Mouse (Mus musculus): ENCODE data around the gene Btf3. TPM values are rescaled to one million over a fixed set of nuclear protein-coding genes. Genes with fewer than 3 reads are reported as not detected.

The Btf3 gene
- 767 TPM for polyA plus RNA-seq (2014; fragmentation: Illumina TruSeq; extraction: RNeasy Lipid Tissue Mini Kit (QIAGEN cat#74804); ENCODE audit: low replicate concordance)

GRCm38 (mm10) chr13:98316480-98317245 lies at the start of gene Btf3:
Btf3 (minus strand) TSS chr13:98317006.

DNA sequence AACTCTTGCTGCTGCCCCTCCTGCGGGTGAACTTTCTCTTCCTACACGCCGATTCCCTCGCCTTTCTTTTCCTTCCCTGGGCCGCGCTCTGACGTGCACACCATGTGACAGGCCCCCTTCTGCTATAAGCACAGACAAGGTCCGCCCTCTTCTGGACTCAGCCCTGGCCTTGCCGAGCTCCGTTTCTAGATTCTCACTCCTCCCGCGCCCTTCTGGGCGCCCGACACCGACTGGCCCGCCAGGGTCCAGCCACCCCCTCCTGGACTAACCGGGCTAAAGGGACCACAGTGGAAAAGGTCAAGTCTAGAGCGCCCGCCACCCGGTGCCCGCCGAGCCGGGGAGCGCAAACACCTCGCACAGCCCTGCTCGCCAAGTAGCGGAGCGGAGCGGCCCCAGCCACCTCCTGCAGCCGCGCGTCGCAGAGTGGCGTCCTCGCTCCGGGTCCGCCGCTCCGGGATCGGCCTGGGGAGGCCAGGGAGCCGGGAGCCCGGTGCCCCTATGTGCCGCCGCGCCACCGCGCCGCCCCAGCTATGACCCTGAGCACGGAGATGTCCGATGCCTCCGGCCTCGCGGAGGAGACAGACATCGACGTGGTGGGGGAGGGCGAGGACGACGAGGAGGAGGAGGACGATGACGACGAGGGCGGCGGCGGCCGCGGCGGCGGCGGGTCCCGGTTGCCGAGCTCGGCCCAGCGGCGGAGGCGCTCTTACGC lies 37.4 kb upstream of the Btf3 start, which contains the start of gene Foxd1:
Gene Foxd1 (plus strand): TSS at position 153 of the 712 bp plus-strand sequence.

DNA sequence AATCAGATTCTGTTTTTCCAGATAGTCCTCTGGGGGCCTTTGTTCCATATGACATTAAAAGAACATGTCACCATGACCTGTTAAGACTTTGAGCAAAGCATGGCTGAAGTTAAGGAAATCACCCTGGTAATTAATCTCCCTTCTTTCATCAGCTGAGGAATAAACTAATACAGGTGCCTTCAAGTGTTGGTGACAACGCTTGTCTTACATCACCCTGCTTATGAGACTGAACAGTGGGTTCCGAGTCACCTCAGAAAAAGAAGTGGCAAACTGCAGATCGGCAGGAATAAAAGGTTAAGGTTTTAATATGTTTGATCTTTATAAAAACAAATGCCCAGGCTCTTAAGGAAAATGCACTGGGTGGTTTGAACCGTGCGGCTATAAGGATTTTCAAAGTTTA lies 37.1 kb downstream of the Btf3 start, which contains the start of gene Gm21976:
Gene Gm21976 (plus strand): TSS at position 202 of the 400 bp plus-strand sequence.

DNA sequence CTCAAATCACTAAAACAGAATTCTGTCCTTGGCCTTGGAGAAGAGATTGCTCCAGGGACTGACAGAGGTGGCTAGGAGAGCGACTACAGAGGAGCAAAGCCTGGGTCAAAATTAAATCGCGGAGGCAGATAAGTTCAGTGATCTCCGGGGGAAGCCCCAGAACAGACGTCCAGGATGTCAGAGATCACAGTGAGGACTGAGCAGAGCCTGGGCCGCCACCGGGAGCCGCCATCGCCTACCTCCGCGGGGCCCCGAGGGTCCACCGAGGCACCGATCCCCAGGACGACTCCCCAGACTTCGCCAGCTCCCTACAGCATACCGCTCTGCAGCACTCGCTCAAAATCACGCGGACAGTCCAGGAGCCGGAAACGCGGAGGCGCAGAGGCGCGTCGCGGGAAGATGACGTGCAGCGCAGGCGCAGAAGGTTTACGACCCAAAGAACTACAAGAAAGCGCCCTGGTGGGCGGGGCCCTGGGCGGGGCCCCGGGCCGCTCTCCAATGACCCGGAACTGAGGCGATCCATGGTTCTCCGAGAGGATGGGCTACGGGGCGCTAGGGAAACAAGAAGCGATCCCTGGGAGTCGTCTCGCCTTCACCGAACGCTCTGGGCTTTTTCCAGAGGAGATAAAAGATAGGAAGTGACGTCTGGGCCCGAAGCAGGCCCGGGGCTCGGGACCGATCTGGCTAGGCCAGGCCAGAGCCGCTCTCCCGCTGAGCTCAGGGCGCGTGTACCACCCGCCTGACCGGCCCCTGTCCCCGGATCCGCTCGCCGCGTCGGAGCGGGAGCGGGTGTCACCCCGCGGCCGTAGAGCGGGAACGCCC lies 54.0 kb downstream of the Btf3 start, which contains the start of the genes Utp15 and Ankra2:
Gene Utp15 (minus strand): TSS at position 406 of the 822 bp plus-strand sequence.
Gene Ankra2 (plus strand): TSS at position 439 of the 822 bp plus-strand sequence.

Other genes with a start within 250 kb of the Btf3 start
- 1.1 TPM for gene Arhgef28, start 110.6 kb downstream of the Btf3 start, polyA plus RNA-seq (2014; fragmentation: Illumina TruSeq; extraction: RNeasy Lipid Tissue Mini Kit (QIAGEN cat#74804); ENCODE audit: low replicate concordance)
- gene Utp15, start 54.0 kb downstream of the Btf3 start, polyA plus RNA-seq (2014; fragmentation: Illumina TruSeq; extraction: RNeasy Lipid Tissue Mini Kit (QIAGEN cat#74804); ENCODE audit: low replicate concordance): 9.5 TPM
- 42.0 TPM for gene Ankra2, start 53.9 kb downstream of the Btf3 start, polyA plus RNA-seq (2014; fragmentation: Illumina TruSeq; extraction: RNeasy Lipid Tissue Mini Kit (QIAGEN cat#74804); ENCODE audit: low replicate concordance)
- not detected for gene Gm21976, start 37.1 kb downstream of the Btf3 start, polyA plus RNA-seq (2014; fragmentation: Illumina TruSeq; extraction: RNeasy Lipid Tissue Mini Kit (QIAGEN cat#74804); ENCODE audit: low replicate concordance)
- gene Foxd1, start 37.2 kb upstream of the Btf3 start, polyA plus RNA-seq (2014; fragmentation: Illumina TruSeq; extraction: RNeasy Lipid Tissue Mini Kit (QIAGEN cat#74804); ENCODE audit: low replicate concordance): not detected
- 2.9 TPM for gene Gm10320, start 175.0 kb upstream of the Btf3 start, polyA plus RNA-seq (2014; fragmentation: Illumina TruSeq; extraction: RNeasy Lipid Tissue Mini Kit (QIAGEN cat#74804); ENCODE audit: low replicate concordance)

Data from small intestine, adult 10 weeks (tissue).